Mouse (Mus musculus) spleen, adult 2 months (tissue): Measurements from ENCODE around the gene Megf8.

Experiments used
- CTCF ChIP-seq: fragments of 200-500 bp; IDR thresholded peaks from 2 replicates; pipeline ENCODE4 v1.5.1; 2011; ENCODE audit warnings: mild to moderate bottlenecking, inconsistent platforms; ENCODE audit not compliant: insufficient read depth, insufficient read length, insufficient replicate concordance; ENCODE audit errors: extremely low read depth
- POLR2A ChIP-seq: fragments of 200-500 bp; IDR thresholded peaks from 2 replicates; pipeline ENCODE4 v1.6.1; 2011; ENCODE audit warnings: low read depth, low read length, inconsistent platforms

GRCm38 (mm10) chr7:25333596-25334307 is 16.8 kb downstream of the Megf8 start:
- TF ChIP-seq CTCF = peak; percentile 92
- no peak for TF ChIP-seq POLR2A
